Mouse (Mus musculus) midbrain, embryonic 10.5 days (tissue): Measurements from ENCODE around the gene Sart1. TPM values are rescaled to one million over a fixed set of nuclear protein-coding genes. Genes with fewer than 3 reads are reported as not detected.
A peak's percentile ranks its signal among the peaks of the same experiment; 100 is the strongest.

ENCODE experiments used
- DNase-seq: peaks from one replicate; pipeline ENCODE4 v3.0.0-alpha.2; 2017; ENCODE audit warnings: low spot score
- H3K27ac ChIP-seq: fragments of 300-500 bp; sonication (generic); replicated peaks from 2 replicates; pipeline ENCODE4 v1.5.1; 2016; ENCODE audit warnings: mild to moderate bottlenecking
- H3K27me3 ChIP-seq: fragments of 300-500 bp; sonication (generic); 2 replicates; pipeline ENCODE4 v1.6.1; 2016; ENCODE audit warnings: low read depth, mild to moderate bottlenecking; ENCODE audit not compliant: poor library complexity, severe bottlenecking
- H3K36me3 ChIP-seq: fragments of 300-500 bp; sonication (generic); 2 replicates; pipeline ENCODE4 v1.6.1; 2016; ENCODE audit warnings: mild to moderate bottlenecking, moderate library complexity
- H3K4me1 ChIP-seq: fragments of 300-500 bp; sonication (generic); 2 replicates; pipeline ENCODE4 v1.6.1; 2016
- H3K4me3 ChIP-seq: fragments of 300-500 bp; sonication (generic); 2 replicates; pipeline ENCODE4 v1.5.1; 2016; ENCODE audit warnings: mild to moderate bottlenecking, moderate library complexity
- H3K9me3 ChIP-seq: fragments of 300-500 bp; sonication (generic); replicated peaks from 2 replicates; pipeline ENCODE4 v1.6.1; 2016; ENCODE audit warnings: mild to moderate bottlenecking
- WGBS: fragments of 180-500 bp; shearing (Covaris S2); methylation state at CpG from one replicate; pipeline ENCODE4 v1.1.7; 2016; 5-methylcytosine and 5-hydroxymethylcytosine counted together
- polyA plus RNA-seq: library from polyadenylated mRNA; unstranded; fragments of >200 nt; fragmentation: Nextera tagmentation; extraction: Ambion mirVana; gene quantifications from 2 replicates; pipeline ENCODE4 v1.2.1, GENCODE M21; 2016

The Sart1 gene
- polyA plus RNA-seq = 88.2 and 96.2 TPM in 2 replicates

GRCm38 (mm10) chr19:5388588-5389242 lies at the start of gene Sart1:
Gene Sart1 (minus strand): TSS chr19:5388703.
- Histone ChIP-seq H3K4me1 (peaks cover 41% of the 10 kb centered on the region), H3K9me3 (no peaks in the 10 kb centered on the region), H3K4me3 (peak within 1 kb of the TSS; percentile 100), H3K27ac (peak within 1 kb of the TSS; percentile 90), H3K27me3 (no peaks in the 10 kb centered on the region), H3K36me3 (peaks cover 29% of the 10 kb centered on the region)
- peak; percentile 95 for DNase-seq
- WGBS = 2% methylated on average over 43 of the region's 43 CpGs

GRCm38 (mm10) chr19:5433951-5434350 lies 45.4 kb upstream of the Sart1 start:
- no peaks in the 10 kb centered on the region for H3K36me3 ChIP-seq
- 0 out of 2 replicates have a peak overlapping the region, but pooled peaks have one; percentile 77 for H3K27ac ChIP-seq
- 71% methylated on average over 7 of the region's 7 CpGs for WGBS
- peak overlapping the region; percentile 41; the same call in 1 of the 2 replicates for H3K4me3 ChIP-seq
- no peak for DNase-seq
- H3K27me3 ChIP-seq = no peaks in the 10 kb centered on the region
- peaks cover 16% of the 10 kb centered on the region for H3K4me1 ChIP-seq
- no peaks in the 10 kb centered on the region for H3K9me3 ChIP-seq

- no peaks in the 10 kb centered on the region for H3K36me3 ChIP-seq
- H3K27me3 ChIP-seq = no peaks in the 10 kb centered on the region
- peak; percentile 33 for DNase-seq
- no peaks in the 10 kb centered on the region for H3K9me3 ChIP-seq
- H3K27ac ChIP-seq = peak overlapping the region; percentile 77
- peaks cover 16% of the 10 kb centered on the region for H3K4me1 ChIP-seq
- 22% methylated on average over 16 of the region's 16 CpGs for WGBS
- peak overlapping the region; percentile 41 for H3K4me3 ChIP-seq
Observed at GRCm38 (mm10) chr19:5432992-5433852, 44.7 kb upstream of the Sart1 start.

GRCm38 (mm10) chr19:5431911-5432464 lies 43.5 kb upstream of the Sart1 start:
- WGBS = 75% methylated on average over 4 of the region's 4 CpGs
- Histone ChIP-seq H3K4me1 (peaks cover 18% of the 10 kb centered on the region), H3K27ac (no peak overlapping the region), H3K9me3 (no peaks in the 10 kb centered on the region), H3K36me3 (peaks cover 8% of the 10 kb centered on the region), H3K4me3 (no peak overlapping the region), H3K27me3 (no peaks in the 10 kb centered on the region)
- DNase-seq = no peak

- Histone ChIP-seq H3K27me3 (no peaks in the 10 kb centered on the region), H3K4me3 (no peak overlapping the region), H3K9me3 (no peaks in the 10 kb centered on the region), H3K4me1 (peaks cover 33% of the 10 kb centered on the region), H3K36me3 (peaks cover 20% of the 10 kb centered on the region), H3K27ac (no peak overlapping the region)
- WGBS = 95% methylated on average over 1 of the region's 1 CpGs
- DNase-seq = no peak
Observed at GRCm38 (mm10) chr19:5430408-5430807, 41.9 kb upstream of the Sart1 start.

- Histone ChIP-seq H3K4me3 (no peak overlapping the region), H3K27ac (no peak overlapping the region), H3K9me3 (no peaks in the 10 kb centered on the region), H3K27me3 (no peaks in the 10 kb centered on the region), H3K4me1 (peaks cover 33% of the 10 kb centered on the region), H3K36me3 (peaks cover 20% of the 10 kb centered on the region)
- no peak for DNase-seq
- 76% methylated on average over 8 of the region's 8 CpGs for WGBS
Observed at GRCm38 (mm10) chr19:5429806-5430205, 41.3 kb upstream of the Sart1 start.

- peaks cover 20% of the 10 kb centered on the region for H3K36me3 ChIP-seq
- DNase-seq = no peak
- H3K4me3 ChIP-seq = no peak overlapping the region
- WGBS = 85% methylated on average over 4 of the region's 4 CpGs
- peaks cover 35% of the 10 kb centered on the region for H3K4me1 ChIP-seq
- H3K27ac ChIP-seq = no peak overlapping the region
- H3K27me3 ChIP-seq = no peaks in the 10 kb centered on the region
- no peaks in the 10 kb centered on the region for H3K9me3 ChIP-seq
Observed at GRCm38 (mm10) chr19:5429219-5429618, 40.7 kb upstream of the Sart1 start.

- no peak for DNase-seq
- WGBS = 82% methylated on average over 2 of the region's 2 CpGs
- Histone ChIP-seq H3K9me3 (no peaks in the 10 kb centered on the region), H3K4me3 (no peak overlapping the region), H3K4me1 (peaks cover 35% of the 10 kb centered on the region), H3K27ac (no peak overlapping the region), H3K36me3 (peaks cover 24% of the 10 kb centered on the region), H3K27me3 (no peaks in the 10 kb centered on the region)
Observed at GRCm38 (mm10) chr19:5428083-5428482, 39.6 kb upstream of the Sart1 start.

- Histone ChIP-seq H3K9me3 (no peaks in the 10 kb centered on the region), H3K4me1 (peaks cover 39% of the 10 kb centered on the region), H3K27ac (0 out of 2 replicates have a peak overlapping the region, but pooled peaks have one; percentile 97), H3K4me3 (peak overlapping the region; percentile 89), H3K36me3 (peaks cover 38% of the 10 kb centered on the region), H3K27me3 (no peaks in the 10 kb centered on the region)
- DNase-seq = no peak
- WGBS = 93% methylated on average over 13 of the region's 13 CpGs
Observed at GRCm38 (mm10) chr19:5426640-5427290, 38.3 kb upstream of the Sart1 start.

- 92% methylated on average over 18 of the region's 18 CpGs for WGBS
Observed at GRCm38 (mm10) chr19:5425906-5426565, 37.5 kb upstream of the Sart1 start.

GRCm38 (mm10) chr19:5424782-5425741 lies 36.6 kb upstream of the Sart1 start, which contains the start of the genes Drap1 and AI837181:
Gene Drap1 (minus strand): TSS chr19:5424979.
Gene AI837181 (plus strand): TSS chr19:5425144.
- Histone ChIP-seq H3K4me1 (peaks cover 39% of the 10 kb centered on the region), H3K27me3 (no peaks in the 10 kb centered on the region), H3K36me3 (peaks cover 55% of the 10 kb centered on the region), H3K9me3 (no peaks in the 10 kb centered on the region), H3K4me3 (peak within 1 kb of the TSS; percentile 89), H3K27ac (peak within 1 kb of the TSS; percentile 97)
- under 1% methylated on average over 83 of the region's 87 CpGs for WGBS
- DNase-seq = peak; percentile 98

More at GRCm38 (mm10) chr19:5425906-5426565, 37.5 kb upstream of the Sart1 start:
- Histone ChIP-seq H3K9me3 (no peaks in the 10 kb centered on the region), H3K36me3 (peaks cover 45% of the 10 kb centered on the region), H3K4me3 (peak overlapping the region; percentile 89), H3K27me3 (no peaks in the 10 kb centered on the region), H3K4me1 (peaks cover 39% of the 10 kb centered on the region), H3K27ac (peak overlapping the region; percentile 97)
- no peak for DNase-seq
